Mouse (Mus musculus): ENCODE measurements around the gene Nedd4.
A peak's percentile ranks its signal among the peaks of the same experiment; 100 is the strongest.

GRCm38 (mm10) chr9:72735822-72736410 is 73.8 kb downstream of the Nedd4 start:
- TF ChIP-seq CTCF (IDR thresholded peaks at IDR 0.05; ENCODE audit: borderline replicate concordance, insufficient read depth, low read length) (peak; percentile 62; the same call in 1 of the 2 replicates), POLR2A (IDR thresholded peaks at IDR 0.05; ENCODE audit: low read depth, low read length) (no peak)
